Mouse (Mus musculus): Measurements from ENCODE around the gene D930048N14Rik. TPM values are rescaled to one million over a fixed set of nuclear protein-coding genes. Genes with fewer than 3 reads are reported as not detected.
A peak's percentile ranks its signal among the peaks of the same experiment; 100 is the strongest.

D930048N14Rik gene
- polyA plus RNA-seq, 1 experiment = 0.22 TPM

DNA sequence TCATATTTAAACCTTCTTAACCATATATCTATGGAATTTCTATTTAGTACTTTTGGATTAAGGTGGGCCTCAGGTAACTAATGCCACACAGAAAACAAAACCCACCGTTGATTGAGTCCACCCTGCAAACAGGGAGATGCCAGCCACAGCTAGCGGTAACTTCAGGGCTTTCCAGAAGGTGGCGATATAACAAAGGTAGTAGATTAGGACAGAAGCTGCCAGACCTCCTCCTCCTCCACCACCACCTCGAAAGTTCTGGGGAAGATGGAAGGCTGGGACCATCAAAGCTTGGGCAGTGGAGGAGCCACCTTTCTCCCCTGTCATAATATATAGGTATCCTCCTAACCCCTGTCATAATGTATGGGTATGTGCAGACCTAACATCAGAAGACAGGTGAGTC lies 33.1 kb upstream of the D930048N14Rik start:
- no peak overlapping the region for H3ac ChIP-seq (ENCODE audit: control insufficient read depth, insufficient read length, low read depth)
- H3K79me3 ChIP-seq (ENCODE audit: low read depth) = peaks cover 29% of the 10 kb centered on the region
- H3K79me2 ChIP-seq (ENCODE audit: control insufficient read depth, insufficient read depth) = peaks cover 31% of the 10 kb centered on the region
- TF ChIP-seq FOSL1 (IDR thresholded peaks at IDR 0.05; ENCODE audit: insufficient read depth, low read length, poor library complexity, severe bottlenecking) = no peak
- TF ChIP-seq MYOD1 (IDR thresholded peaks at IDR 0.05; ENCODE audit: control insufficient read depth, insufficient read length, low read depth) = no peak
- TF ChIP-seq MYOG (IDR thresholded peaks at IDR 0.05; ENCODE audit: control insufficient read depth, extremely low read depth, insufficient read length) = no peak
- no peak for TF ChIP-seq USF1 (IDR thresholded peaks at IDR 0.05; ENCODE audit: low read depth)
- peak; percentile 64 for TF ChIP-seq CTCF (IDR thresholded peaks at IDR 0.05; ENCODE audit: control insufficient read depth, insufficient read depth, insufficient read length)
- no peak for TF ChIP-seq MAX (IDR thresholded peaks at IDR 0.05)
- no peak for TF ChIP-seq CEBPB (IDR thresholded peaks at IDR 0.05; ENCODE audit: low read depth)
- H3K27me3 ChIP-seq (ENCODE audit: control insufficient read depth, insufficient read depth, insufficient read length) = no peaks in the 10 kb centered on the region
- H3K4me3 ChIP-seq (ENCODE audit: insufficient read depth, poor library complexity, severe bottlenecking) = no peak overlapping the region
- H3K36me3 ChIP-seq (ENCODE audit: control insufficient read depth, insufficient read depth) = peaks cover 16% of the 10 kb centered on the region

GRCm38 (mm10) chr11:51618894-51619408 lies 31.8 kb upstream of the D930048N14Rik start:
- TF ChIP-seq USF1 (IDR thresholded peaks at IDR 0.05; ENCODE audit: low read depth) = no peak
- TF ChIP-seq FOSL1 (IDR thresholded peaks at IDR 0.05; ENCODE audit: insufficient read depth, low read length, poor library complexity, severe bottlenecking) = no peak
- no peak for TF ChIP-seq CTCF (IDR thresholded peaks at IDR 0.05; ENCODE audit: control insufficient read depth, insufficient read depth, insufficient read length)
- TF ChIP-seq MYOD1 (IDR thresholded peaks at IDR 0.05; ENCODE audit: control insufficient read depth, insufficient read length, low read depth) = no peak
- no peak for TF ChIP-seq MYOG (IDR thresholded peaks at IDR 0.05; ENCODE audit: control insufficient read depth, extremely low read depth, insufficient read length)
- Histone ChIP-seq H3K27me3 (ENCODE audit: control insufficient read depth, insufficient read depth, insufficient read length) (no peaks in the 10 kb centered on the region), H3K36me3 (ENCODE audit: control insufficient read depth, insufficient read depth) (peaks cover 29% of the 10 kb centered on the region), H3K4me3 (ENCODE audit: insufficient read depth, poor library complexity, severe bottlenecking) (no peak overlapping the region), H3K79me3 (ENCODE audit: low read depth) (peaks cover 31% of the 10 kb centered on the region), H3K79me2 (ENCODE audit: control insufficient read depth, insufficient read depth) (peaks cover 44% of the 10 kb centered on the region), H3ac (ENCODE audit: control insufficient read depth, insufficient read length, low read depth) (no peak overlapping the region)

GRCm38 (mm10) chr11:51619409-51620060 lies 31.2 kb upstream of the D930048N14Rik start, which contains the start of gene Nhp2:
Nhp2 (plus strand) TSS chr11:51619735.
- H3ac ChIP-seq (ENCODE audit: control insufficient read depth, insufficient read length, low read depth) = peak within 1 kb of the TSS; percentile 100
- peaks cover 31% of the 10 kb centered on the region for H3K79me3 ChIP-seq (ENCODE audit: low read depth)
- H3K27me3 ChIP-seq (ENCODE audit: control insufficient read depth, insufficient read depth, insufficient read length) = no peaks in the 10 kb centered on the region
- peak within 1 kb of the TSS; percentile 94 for H3K4me3 ChIP-seq (ENCODE audit: insufficient read depth, poor library complexity, severe bottlenecking)
- H3K36me3 ChIP-seq (ENCODE audit: control insufficient read depth, insufficient read depth) = peaks cover 35% of the 10 kb centered on the region
- peaks cover 46% of the 10 kb centered on the region for H3K79me2 ChIP-seq (ENCODE audit: control insufficient read depth, insufficient read depth)
- TF ChIP-seq MAX (IDR thresholded peaks at IDR 0.05) = peak; percentile 98
- no peak for TF ChIP-seq USF1 (IDR thresholded peaks at IDR 0.05; ENCODE audit: low read depth)

DNA sequence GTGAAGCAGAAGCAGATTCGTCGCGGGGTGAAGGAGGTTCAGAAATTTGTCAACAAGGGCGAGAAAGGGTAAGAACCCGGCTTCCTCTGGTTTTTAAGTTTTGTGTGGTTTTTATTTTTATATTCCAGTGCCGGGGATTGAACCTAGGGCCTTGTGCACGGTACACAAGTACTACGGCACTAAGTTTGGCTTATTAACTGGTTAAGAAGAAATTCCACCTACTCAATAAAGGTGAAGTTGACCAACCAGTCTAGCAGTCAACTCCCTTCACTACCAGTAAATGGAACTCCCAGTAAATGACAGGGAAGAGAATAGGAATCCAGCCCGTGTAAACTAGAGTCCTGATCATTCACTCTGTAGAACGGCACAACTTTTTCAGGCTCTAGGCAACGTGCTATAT lies 30.7 kb upstream of the D930048N14Rik start:
- TF ChIP-seq CEBPB (IDR thresholded peaks at IDR 0.05; ENCODE audit: low read depth) (no peak), CTCF (IDR thresholded peaks at IDR 0.05; ENCODE audit: control insufficient read depth, insufficient read depth, insufficient read length) (no peak), MYOD1 (IDR thresholded peaks at IDR 0.05; ENCODE audit: control insufficient read depth, insufficient read length, low read depth) (no peak), MAX (IDR thresholded peaks at IDR 0.05) (no peak), MYOG (IDR thresholded peaks at IDR 0.05; ENCODE audit: control insufficient read depth, extremely low read depth, insufficient read length) (no peak), USF1 (IDR thresholded peaks at IDR 0.05; ENCODE audit: low read depth) (no peak), FOSL1 (IDR thresholded peaks at IDR 0.05; ENCODE audit: insufficient read depth, low read length, poor library complexity, severe bottlenecking) (no peak)
- peaks cover 50% of the 10 kb centered on the region for H3K79me2 ChIP-seq (ENCODE audit: control insufficient read depth, insufficient read depth)
- peaks cover 38% of the 10 kb centered on the region for H3K36me3 ChIP-seq (ENCODE audit: control insufficient read depth, insufficient read depth)
- peak overlapping the region; percentile 100 for H3ac ChIP-seq (ENCODE audit: control insufficient read depth, insufficient read length, low read depth)
- H3K27me3 ChIP-seq (ENCODE audit: control insufficient read depth, insufficient read depth, insufficient read length) = no peaks in the 10 kb centered on the region
- H3K4me3 ChIP-seq (ENCODE audit: insufficient read depth, poor library complexity, severe bottlenecking) = peak overlapping the region; percentile 94
- peaks cover 31% of the 10 kb centered on the region for H3K79me3 ChIP-seq (ENCODE audit: low read depth)

DNA sequence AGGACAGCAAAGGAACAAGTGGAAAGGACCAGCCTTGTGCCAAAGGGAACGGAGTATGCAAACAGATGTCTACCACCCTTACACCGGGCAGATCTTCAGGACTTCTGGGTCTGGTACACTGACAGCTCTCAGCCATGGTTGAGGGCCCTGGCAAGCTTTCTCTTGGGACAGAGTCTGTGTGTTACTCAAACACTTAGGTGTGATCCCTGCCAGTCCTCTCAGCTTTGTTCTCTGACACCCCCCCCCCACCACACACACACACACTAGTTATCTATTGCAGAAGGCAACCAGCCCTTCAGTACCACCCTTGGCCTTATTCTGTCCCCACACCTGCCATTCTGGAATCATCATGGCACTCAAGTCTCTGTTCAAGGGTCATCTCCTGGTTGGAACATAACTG lies 29.0 kb upstream of the D930048N14Rik start:
- no peaks in the 10 kb centered on the region for H3K27me3 ChIP-seq (ENCODE audit: control insufficient read depth, insufficient read depth, insufficient read length)
- TF ChIP-seq USF1 (IDR thresholded peaks at IDR 0.05; ENCODE audit: low read depth) (no peak), MYOG (IDR thresholded peaks at IDR 0.05; ENCODE audit: control insufficient read depth, extremely low read depth, insufficient read length) (no peak), MYOD1 (IDR thresholded peaks at IDR 0.05; ENCODE audit: control insufficient read depth, insufficient read length, low read depth) (no peak), CTCF (IDR thresholded peaks at IDR 0.05; ENCODE audit: control insufficient read depth, insufficient read depth, insufficient read length) (no peak), FOSL1 (IDR thresholded peaks at IDR 0.05; ENCODE audit: insufficient read depth, low read length, poor library complexity, severe bottlenecking) (no peak), CEBPB (IDR thresholded peaks at IDR 0.05; ENCODE audit: low read depth) (no peak), MAX (IDR thresholded peaks at IDR 0.05) (no peak)
- no peak overlapping the region for H3K4me3 ChIP-seq (ENCODE audit: insufficient read depth, poor library complexity, severe bottlenecking)
- peaks cover 55% of the 10 kb centered on the region for H3K36me3 ChIP-seq (ENCODE audit: control insufficient read depth, insufficient read depth)
- H3K79me3 ChIP-seq (ENCODE audit: low read depth) = peaks cover 31% of the 10 kb centered on the region
- no peak overlapping the region for H3ac ChIP-seq (ENCODE audit: control insufficient read depth, insufficient read length, low read depth)
- peaks cover 54% of the 10 kb centered on the region for H3K79me2 ChIP-seq (ENCODE audit: control insufficient read depth, insufficient read depth)
